Mouse (Mus musculus) brain, embryonic 14.5 days (tissue): ENCODE measurements at regions not wholly inside any gene's neighbourhood (a gene's known extent, or its start where the extent isn't known, plus 50 kb on each side); places are given as distances from the start of the nearest gene placed in this dataset.

ENCODE experiments used
- DNase-seq: peaks from one replicate; pipeline ENCODE4 v3.0.0-alpha.2; 2011; ENCODE audit warnings: low read depth
- CTCF ChIP-seq: fragments of 200-500 bp; IDR thresholded peaks from 2 replicates; pipeline ENCODE4 v1.5.1; 2012; ENCODE audit warnings: inconsistent platforms, mild to moderate bottlenecking, moderate library complexity, borderline replicate concordance; ENCODE audit not compliant: insufficient read depth, insufficient read length; ENCODE audit errors: extremely low read depth
- POLR2A ChIP-seq: fragments of 200-500 bp; IDR thresholded peaks from 2 replicates; pipeline ENCODE4 v1.6.1; 2012; ENCODE audit warnings: mild to moderate bottlenecking, inconsistent platforms, borderline replicate concordance; ENCODE audit not compliant: poor library complexity, insufficient read depth, insufficient read length, severe bottlenecking; ENCODE audit errors: extremely low read depth

DNA sequence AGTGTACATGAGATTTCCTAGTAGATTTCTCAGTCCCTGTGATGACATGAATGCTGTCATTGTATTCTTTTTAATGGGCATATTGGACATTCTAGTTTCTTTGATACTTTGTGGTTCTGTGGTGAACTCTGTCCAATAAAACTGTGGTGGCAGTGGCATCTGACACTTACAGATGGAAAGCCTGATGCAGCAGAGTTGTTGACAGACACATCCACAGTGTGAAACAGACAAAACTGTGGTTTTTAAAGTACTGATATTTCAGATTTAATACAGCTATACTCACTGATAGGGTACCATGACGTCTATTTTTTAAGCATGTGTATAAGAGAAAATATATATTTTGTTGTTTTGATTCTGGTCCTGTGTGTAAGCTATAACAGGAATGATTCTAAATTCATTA is 818.0 kb downstream of the Trim52 start:
- TF ChIP-seq CTCF: no peak
- no peak for TF ChIP-seq POLR2A
- DNase-seq: peak; percentile 18

DNA sequence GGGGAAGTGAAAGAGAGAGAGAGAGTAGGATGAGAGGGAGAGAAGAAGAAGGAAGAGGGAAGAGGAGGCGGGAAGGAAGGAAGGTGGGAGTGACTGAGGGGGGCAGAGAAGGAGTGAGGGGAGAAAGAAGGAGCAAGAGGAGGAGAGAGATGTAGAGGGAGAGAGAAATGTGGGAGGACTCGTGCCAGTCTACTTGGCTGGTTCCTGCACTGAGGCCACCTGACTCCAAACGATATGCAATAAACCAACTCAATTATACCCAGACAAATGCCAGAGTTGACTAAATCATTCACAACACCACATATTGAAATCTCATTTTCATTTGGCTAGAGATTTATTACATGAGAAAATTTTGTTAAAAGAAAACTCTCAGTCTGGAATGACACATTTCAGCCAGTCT is 818.4 kb downstream of the Trim52 start:
- TF ChIP-seq CTCF (no peak), POLR2A (no peak)
- DNase-seq: peak; percentile 31

DNA sequence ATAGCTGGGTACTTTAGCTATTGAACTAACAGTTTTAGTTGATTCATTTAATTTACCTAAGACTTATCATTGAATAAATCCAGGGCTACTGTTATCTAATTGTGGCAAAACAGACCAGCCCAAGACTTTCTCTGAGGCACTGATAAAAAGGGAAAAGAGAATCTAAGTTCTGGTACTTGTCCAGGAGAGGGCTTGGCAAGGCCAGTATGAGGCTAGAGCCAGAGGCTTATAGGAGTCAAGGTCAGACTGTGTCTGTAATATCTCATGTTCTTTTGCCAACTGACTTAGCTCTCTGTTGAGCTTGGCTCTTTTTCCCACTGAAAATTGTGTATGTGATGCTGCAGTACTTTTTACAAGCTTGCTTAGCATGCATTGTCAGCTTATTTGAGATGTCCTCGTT is 839.3 kb downstream of the Trim52 start:
- no peak for TF ChIP-seq POLR2A
- no peak for TF ChIP-seq CTCF
- DNase-seq: no peak

DNA sequence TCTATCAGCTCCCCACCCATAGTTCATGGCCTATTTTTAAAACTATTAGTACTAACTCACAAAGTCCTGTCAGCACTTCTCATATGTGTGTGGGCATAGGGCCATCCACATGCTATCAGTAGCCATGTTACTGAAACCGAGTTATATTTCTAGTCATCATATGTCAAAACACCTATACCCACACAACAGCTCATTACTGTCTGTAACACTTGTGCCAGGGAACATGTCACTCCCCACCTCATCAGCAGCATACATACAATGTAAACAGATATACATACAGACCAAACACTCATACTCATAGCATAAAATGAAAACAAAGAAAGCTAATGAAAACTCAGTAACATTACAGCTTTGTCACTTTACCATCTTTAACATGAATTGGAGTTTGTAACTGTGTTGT is 872.0 kb downstream of the Trim52 start:
- no peak for DNase-seq
- TF ChIP-seq POLR2A (no peak), CTCF (no peak)

DNA sequence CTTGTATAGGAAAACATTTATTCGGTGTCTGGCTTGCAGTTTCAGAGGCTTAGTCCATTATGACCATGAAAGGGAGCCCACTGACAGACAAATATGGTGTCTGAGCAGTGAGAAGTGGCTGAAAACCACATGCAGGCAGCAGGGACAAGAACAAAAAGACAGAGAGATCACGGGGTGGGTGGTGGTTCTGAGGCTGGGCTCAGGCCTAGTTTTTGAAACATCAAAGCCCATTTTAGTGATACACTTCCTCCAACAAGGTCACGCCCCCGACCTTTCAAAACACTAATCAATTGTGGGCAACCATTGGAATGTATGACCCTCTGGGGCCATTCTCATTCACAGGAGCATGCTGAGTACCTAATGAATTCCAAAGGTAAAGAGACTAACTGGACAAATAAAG is 874.8 kb downstream of the Trim52 start:
- TF ChIP-seq CTCF (no peak), POLR2A (no peak)
- peak; percentile 9 for DNase-seq

DNA sequence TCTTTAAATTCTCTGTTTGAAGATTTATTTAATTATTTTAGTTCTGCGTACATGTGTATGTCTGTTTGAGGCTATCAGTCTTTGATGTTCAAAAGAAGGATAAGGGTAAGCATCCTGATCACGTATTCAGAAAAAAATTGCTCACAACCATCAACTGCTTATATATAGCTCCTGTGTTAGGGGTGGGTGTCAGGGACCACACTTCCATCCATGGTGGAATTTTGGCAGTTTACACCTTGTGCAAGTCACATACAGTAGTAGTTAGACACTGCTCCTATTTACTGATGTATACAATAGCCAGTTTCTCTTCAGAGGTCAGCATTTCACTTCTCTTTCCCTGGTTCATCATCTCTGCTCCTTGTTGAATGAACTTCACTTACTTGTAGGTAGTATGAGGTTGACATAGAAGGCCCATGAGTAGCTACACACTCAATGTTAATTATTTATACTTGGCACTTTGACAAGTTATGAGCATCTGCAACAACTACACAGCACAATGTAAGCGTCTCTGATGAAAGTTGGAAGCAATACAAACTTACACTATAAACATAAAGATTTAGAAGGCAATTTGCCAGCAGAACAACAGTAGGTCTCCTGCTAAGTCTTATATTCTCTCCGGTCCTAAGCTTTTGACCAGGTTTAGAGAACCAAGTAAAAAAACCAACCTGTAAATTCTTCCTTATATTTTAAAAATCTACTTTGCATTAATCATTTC is 891.7 kb downstream of the Trim52 start:
- DNase-seq: no peak
- no peak for TF ChIP-seq POLR2A
- no peak for TF ChIP-seq CTCF

DNA sequence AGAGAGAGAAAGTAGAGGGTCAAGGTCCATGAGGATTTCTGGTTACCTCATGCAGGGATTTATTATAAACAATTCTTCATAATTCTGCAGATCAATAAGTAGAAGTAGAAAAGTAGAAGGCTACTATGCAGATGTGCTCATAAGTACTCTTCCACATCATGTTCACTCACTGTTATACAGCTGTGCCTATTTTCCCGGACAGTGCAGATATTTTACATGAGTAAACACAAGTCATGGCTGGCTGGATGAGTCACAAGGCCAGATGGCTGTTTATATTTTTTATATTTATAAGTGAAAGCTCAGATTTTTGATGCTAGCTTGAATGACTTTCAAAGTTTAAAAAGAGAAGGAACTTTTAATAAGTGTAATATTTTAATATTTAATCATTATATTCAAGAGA is 899.0 kb downstream of the Trim52 start:
- TF ChIP-seq POLR2A: no peak
- TF ChIP-seq CTCF: no peak
- DNase-seq: no peak

DNA sequence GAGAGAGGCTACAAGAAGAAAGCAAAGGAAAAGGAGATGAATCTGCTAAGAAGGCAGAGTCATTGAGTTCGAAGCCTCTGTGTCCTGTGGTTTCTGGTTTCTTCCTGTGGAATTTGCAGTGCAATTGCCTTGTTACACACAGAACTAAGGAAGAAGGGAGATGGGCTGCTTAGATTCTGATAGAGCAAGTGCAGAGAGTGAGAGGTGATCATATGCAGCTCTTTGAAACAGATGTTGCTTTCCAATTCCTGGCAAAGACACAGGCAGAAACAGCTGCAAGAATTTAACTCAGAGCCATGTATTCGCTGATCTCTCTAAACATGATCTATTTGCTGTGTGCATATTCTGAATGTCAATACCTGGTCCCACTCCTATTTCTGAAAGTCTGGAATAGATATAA is 903.6 kb downstream of the Trim52 start:
- peak; percentile 56 for DNase-seq
- no peak for TF ChIP-seq CTCF
- no peak for TF ChIP-seq POLR2A

DNA sequence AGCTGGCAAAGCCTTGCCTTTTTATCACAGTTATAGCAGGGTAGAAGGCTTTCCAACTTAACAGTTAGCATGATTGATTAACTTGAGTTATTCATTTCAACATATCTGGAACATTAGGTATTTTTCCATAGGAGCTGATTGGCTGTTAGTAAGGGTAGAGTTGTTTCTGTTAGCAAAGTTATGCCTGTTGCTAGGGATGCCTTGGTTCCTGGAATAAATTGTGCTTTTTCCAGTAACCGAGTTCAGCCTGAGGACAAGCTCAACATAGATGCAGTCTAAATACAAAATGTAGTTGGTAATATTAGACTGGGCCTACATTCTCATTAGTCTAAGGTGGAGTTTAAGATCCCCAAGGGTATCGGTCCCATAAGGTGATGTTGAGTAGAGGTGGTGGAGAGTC is 927.8 kb downstream of the Trim52 start:
- TF ChIP-seq POLR2A (no peak), CTCF (no peak)
- DNase-seq: no peak

DNA sequence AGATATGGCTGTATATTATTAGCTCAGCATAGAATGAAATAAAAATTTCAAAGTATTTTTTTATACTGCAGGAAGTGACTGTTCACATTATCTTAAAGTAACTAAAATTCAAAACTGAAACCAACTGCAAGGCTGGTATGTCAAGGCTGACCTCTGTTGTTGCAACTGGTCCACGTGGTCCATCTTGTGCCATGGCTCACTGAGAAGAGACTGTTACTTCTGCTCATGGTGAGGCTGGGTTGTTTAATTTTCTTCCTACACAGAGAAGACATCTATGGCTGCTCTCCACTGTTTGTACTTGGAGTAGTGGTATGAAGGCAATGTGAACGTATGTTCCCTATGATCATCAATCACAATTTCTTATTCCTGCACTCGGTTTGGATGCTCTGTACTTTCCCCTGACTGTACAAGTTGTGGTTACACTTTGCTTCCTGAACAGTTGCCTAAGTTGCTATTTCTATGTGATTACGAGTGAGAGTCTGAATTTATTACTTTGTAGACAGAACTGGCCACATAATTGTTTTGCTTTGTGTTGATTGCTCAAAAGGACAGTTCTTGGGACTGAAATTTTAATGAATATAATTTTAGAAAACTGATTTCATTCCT is 946.1 kb downstream of the Trim52 start:
- TF ChIP-seq CTCF (no peak), POLR2A (no peak)
- no peak for DNase-seq

DNA sequence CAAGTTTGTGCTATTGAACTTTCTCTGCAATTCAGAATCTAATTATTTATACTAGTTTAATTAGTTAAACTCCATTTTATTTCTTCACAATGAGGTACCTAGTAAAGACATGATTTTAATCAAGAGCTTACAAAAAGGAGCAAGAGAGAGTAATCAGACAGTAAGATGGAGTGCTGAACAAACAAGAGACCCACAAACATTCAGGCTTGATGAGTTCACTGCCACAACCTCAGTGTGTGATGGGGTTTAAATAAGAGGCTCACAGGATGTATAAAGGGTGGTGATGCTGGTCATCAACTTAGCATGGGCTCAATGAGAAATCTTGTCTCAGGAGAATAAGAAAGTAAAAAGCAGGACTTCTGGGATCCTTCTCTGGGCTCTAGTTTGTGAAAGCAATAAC is 962.6 kb downstream of the Trim52 start:
- no peak for TF ChIP-seq POLR2A
- no peak for TF ChIP-seq CTCF
- peak; percentile 13 for DNase-seq

DNA sequence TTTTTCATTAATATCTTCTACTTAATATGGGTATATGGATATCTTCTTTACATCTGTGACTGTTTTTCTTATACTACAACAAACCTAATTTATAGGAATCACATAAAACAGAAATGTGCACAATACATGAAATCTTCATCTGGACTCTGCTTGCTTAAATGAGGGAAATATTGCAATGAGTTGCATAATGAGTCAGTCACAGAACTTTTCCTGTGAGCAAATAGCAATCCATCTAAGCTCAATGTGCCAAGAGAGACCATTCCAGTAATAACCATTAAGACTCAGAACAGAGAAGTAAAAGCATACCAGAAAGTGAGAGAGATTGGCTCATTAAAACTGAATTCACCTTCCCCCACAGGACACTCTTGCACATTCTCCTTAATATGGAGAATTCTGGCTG is 974.4 kb downstream of the Trim52 start:
- TF ChIP-seq POLR2A: no peak
- no peak for TF ChIP-seq CTCF
- no peak for DNase-seq
